Mouse (Mus musculus) heart, embryonic 13.5 days (tissue): ENCODE results near the gene Cnot2. TPM values are rescaled to one million over a fixed set of nuclear protein-coding genes. Genes with fewer than 3 reads are reported as not detected.
"Not testable (repeated sequence)": the region's sequence is repeated elsewhere in the genome, so short reads cannot be mapped to it uniquely, and the experiment has no call there.

Experiments
- ATAC-seq: fragments of 200-750 bp; cut with Nextera tagmentation; 2 replicates; pipeline ENCODE4 v1.8.0; 2017; ENCODE audit warnings: moderate TSS enrichment; ENCODE audit not compliant: insufficient number of reproducible peaks, low FRiP score, low TSS enrichment; ENCODE audit errors: extremely low read depth
- H3K27ac ChIP-seq: fragments of 300-500 bp; sonication (generic); replicated peaks from 2 replicates; pipeline ENCODE4 v1.5.1; 2015; ENCODE audit warnings: moderate library complexity, mild to moderate bottlenecking, inconsistent platforms
- H3K27me3 ChIP-seq: fragments of 300-500 bp; sonication (generic); replicated peaks from 2 replicates; pipeline ENCODE4 v1.6.1; 2015; ENCODE audit warnings: mild to moderate bottlenecking, inconsistent platforms
- H3K36me3 ChIP-seq: fragments of 300-500 bp; sonication (generic); 2 replicates; pipeline ENCODE4 v1.6.1; 2015; ENCODE audit warnings: mild to moderate bottlenecking, inconsistent platforms
- H3K4me1 ChIP-seq: fragments of 300-500 bp; sonication (generic); 2 replicates; pipeline ENCODE4 v1.6.1; 2015; ENCODE audit warnings: inconsistent platforms
- H3K4me2 ChIP-seq: fragments of 300-500 bp; sonication (generic); 2 replicates; pipeline ENCODE4 v1.6.1; 2015; ENCODE audit warnings: inconsistent platforms, mild to moderate bottlenecking, moderate library complexity
- H3K4me3 ChIP-seq: fragments of 300-500 bp; sonication (generic); 2 replicates; pipeline ENCODE4 v1.5.1; 2015; ENCODE audit warnings: moderate library complexity, mild to moderate bottlenecking, inconsistent platforms
- H3K9ac ChIP-seq: fragments of 300-500 bp; sonication (generic); 2 replicates; pipeline ENCODE4 v1.6.1; 2015; ENCODE audit warnings: inconsistent platforms, mild to moderate bottlenecking, moderate library complexity
- H3K9me3 ChIP-seq: fragments of 300-500 bp; sonication (generic); 2 replicates; pipeline ENCODE4 v1.6.1; 2016; ENCODE audit warnings: inconsistent platforms
- WGBS: fragments of 180-500 bp; shearing (Covaris S2); methylation state at CpG from one replicate; pipeline ENCODE4 v1.1.7; 2015; ENCODE audit warnings: mixed read lengths; 5-methylcytosine and 5-hydroxymethylcytosine counted together
- polyA plus RNA-seq: library from polyadenylated mRNA; unstranded; fragments of >200 nt; fragmentation: Nextera tagmentation; extraction: Ambion mirVana; gene quantifications from 2 replicates; pipeline ENCODE4 v1.2.1, GENCODE M21; 2015

The Cnot2 gene
- polyA plus RNA-seq, 1 experiment from 2014 or later, result 63.8 TPM

DNA sequence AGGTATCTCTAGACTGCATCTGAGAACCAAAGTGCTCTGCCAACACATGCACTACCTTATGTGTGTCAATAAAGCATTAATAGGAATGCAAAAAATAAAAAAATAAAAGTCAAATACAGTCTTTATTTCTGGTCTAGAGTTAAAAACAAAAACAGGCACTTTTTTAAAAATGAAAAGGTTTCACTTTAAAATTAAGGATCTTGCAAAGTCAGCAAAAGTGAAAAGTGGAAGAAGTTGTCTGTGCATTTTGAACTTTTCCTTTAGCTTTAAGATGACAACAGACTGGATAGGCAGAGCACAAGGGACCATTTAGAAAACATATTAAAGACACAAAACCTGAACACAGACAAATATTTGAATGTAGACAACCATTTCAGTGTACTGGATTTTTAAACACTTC, 1.8 kb downstream of the Cnot2 start:
- ATAC-seq, result no peak
- peaks cover 37% of the 10 kb centered on the region for H3K4me1 ChIP-seq
- H3K36me3 ChIP-seq, result peaks cover 5% of the 10 kb centered on the region
- H3K9ac ChIP-seq, result peak overlapping the region; percentile 13; the same call in 1 of the 2 replicates
- H3K4me2 ChIP-seq, result peak overlapping the region; percentile 83
- H3K9me3 ChIP-seq, result no peaks in the 10 kb centered on the region
- no peaks in the 10 kb centered on the region for H3K27me3 ChIP-seq
- H3K4me3 ChIP-seq, result peak overlapping the region; percentile 98
- no peak overlapping the region for H3K27ac ChIP-seq

DNA sequence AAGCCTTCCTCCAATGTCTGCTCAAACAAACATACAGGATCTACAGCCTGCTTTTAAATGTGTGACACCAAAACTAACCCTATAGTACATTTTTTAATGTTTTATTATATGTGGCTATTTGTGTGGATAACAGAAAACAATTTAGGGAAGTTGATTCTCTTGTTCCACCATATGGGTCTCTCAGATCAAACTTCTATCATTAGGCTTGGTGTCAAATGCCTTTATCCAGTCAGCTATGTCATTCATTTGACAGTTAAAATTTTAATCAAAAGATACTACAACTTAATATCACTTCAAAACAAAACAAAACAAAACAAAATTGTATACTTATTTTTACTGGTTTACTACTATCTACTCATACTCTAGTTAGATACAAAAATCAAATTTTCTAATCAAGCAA, 2.9 kb downstream of the Cnot2 start:
- Histone ChIP-seq H3K9ac (no peak overlapping the region), H3K27ac (no peak overlapping the region), H3K4me3 (no peak overlapping the region), H3K36me3 (no peaks in the 10 kb centered on the region), H3K9me3 (no peaks in the 10 kb centered on the region), H3K4me1 (peaks cover 38% of the 10 kb centered on the region), H3K27me3 (no peaks in the 10 kb centered on the region), H3K4me2 (no peak overlapping the region)
- ATAC-seq, result no peak

DNA sequence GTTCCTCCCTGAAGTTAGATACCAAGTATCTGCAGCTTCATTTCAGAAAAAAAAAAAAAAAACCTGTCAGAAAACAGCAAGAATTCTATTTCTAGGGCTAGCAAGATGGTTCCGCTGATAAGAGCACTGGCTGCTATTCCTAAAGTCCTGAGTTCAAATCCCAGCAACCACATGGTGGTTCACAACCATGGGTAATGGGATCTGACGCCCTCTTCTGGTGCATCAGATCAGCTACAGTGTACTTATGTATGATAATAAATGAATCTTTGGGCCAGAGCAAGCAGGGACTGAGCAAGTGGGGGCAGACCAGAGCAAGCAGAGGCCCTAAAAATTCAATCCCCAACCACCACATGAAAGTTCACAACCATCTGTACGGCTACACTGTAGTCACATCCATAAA, 4.1 kb downstream of the Cnot2 start:
- Histone ChIP-seq H3K9ac (no peak overlapping the region), H3K9me3 (no peaks in the 10 kb centered on the region), H3K4me1 (peaks cover 28% of the 10 kb centered on the region), H3K27me3 (no peaks in the 10 kb centered on the region), H3K27ac (no peak overlapping the region), H3K36me3 (no peaks in the 10 kb centered on the region), H3K4me2 (no peak overlapping the region), H3K4me3 (no peak overlapping the region)
- no peak for ATAC-seq
- WGBS, result 85% methylated on average over 3 of the region's 3 CpGs

DNA sequence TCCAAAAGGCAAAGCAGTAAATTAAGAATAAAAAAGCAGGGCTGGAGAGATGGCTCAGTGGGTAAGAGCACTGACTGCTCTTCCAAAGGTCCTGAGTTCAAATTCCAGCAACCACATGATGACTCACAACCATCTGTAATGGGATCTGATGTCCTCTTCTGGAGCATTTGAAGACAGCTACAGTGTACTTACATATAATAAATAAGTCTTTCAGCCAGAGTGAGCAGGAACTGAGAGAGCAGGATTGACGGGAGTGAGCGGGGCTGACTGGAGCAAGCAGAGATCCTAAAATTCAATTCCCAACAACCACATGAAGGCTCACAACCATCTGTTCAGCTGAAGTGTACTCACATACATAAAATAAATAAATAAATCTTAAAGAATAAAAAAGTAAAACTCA, 5.2 kb downstream of the Cnot2 start:
- WGBS, result 86% methylated on average over 2 of the region's 2 CpGs
- not testable (repeated sequence) for H3K27me3 ChIP-seq, H3K27ac ChIP-seq, ATAC-seq, H3K9ac ChIP-seq, H3K4me3 ChIP-seq, H3K4me2 ChIP-seq, H3K36me3 ChIP-seq, H3K9me3 ChIP-seq
- H3K4me1 ChIP-seq, result peaks cover 28% of the 10 kb centered on the region

DNA sequence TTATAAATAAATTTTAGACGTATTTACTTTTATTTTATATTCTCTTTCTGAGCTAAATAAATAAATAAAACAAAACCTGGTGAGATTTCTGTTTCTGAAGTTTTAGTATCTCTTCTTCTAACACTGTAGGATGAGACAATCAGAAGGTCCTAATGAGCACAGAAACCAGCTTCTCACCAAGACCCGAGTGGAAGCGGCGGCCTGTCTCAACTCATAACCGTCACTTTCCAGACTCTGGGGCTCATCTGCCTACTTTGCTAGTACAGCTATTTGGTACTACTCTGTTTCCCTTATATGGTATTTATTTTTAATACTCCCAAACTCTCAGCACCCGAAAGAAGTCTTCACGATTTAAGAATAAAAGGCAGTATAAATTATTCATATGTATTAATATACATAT, 10.8 kb downstream of the Cnot2 start:
- Histone ChIP-seq H3K9me3 (no peaks in the 10 kb centered on the region), H3K36me3 (no peaks in the 10 kb centered on the region), H3K9ac (no peak overlapping the region), H3K4me3 (no peak overlapping the region), H3K4me2 (no peak overlapping the region), H3K27ac (no peak overlapping the region), H3K27me3 (no peaks in the 10 kb centered on the region), H3K4me1 (peaks cover 23% of the 10 kb centered on the region)
- WGBS, result 81% methylated on average over 7 of the region's 7 CpGs
- ATAC-seq, result no peak

DNA sequence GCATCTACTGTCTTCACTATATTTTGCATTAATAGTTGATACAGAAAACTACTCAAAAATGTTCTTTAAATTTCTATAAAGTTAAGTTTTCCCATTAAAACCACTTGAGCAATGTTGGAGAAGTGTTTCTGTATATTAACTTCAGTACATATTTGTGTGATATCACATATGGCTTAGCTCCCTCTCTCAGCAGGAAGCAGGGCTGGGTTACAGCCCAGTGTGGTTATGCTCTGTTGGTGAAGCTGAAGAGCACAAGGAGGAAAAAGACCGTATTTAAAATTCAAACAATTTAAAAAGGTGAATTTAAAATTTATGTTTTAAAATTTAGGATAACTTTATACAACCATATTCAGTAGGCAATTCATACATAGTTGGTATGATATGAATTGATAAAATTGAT, 12.8 kb downstream of the Cnot2 start:
- no peaks in the 10 kb centered on the region for H3K9me3 ChIP-seq
- H3K27ac ChIP-seq, result no peak overlapping the region
- no peak overlapping the region for H3K4me3 ChIP-seq
- 84% methylated on average over 1 of the region's 1 CpGs for WGBS
- no peak for ATAC-seq
- H3K9ac ChIP-seq, result no peak overlapping the region
- peaks cover 26% of the 10 kb centered on the region for H3K4me1 ChIP-seq
- no peaks in the 10 kb centered on the region for H3K36me3 ChIP-seq
- no peaks in the 10 kb centered on the region for H3K27me3 ChIP-seq
- H3K4me2 ChIP-seq, result no peak overlapping the region

DNA sequence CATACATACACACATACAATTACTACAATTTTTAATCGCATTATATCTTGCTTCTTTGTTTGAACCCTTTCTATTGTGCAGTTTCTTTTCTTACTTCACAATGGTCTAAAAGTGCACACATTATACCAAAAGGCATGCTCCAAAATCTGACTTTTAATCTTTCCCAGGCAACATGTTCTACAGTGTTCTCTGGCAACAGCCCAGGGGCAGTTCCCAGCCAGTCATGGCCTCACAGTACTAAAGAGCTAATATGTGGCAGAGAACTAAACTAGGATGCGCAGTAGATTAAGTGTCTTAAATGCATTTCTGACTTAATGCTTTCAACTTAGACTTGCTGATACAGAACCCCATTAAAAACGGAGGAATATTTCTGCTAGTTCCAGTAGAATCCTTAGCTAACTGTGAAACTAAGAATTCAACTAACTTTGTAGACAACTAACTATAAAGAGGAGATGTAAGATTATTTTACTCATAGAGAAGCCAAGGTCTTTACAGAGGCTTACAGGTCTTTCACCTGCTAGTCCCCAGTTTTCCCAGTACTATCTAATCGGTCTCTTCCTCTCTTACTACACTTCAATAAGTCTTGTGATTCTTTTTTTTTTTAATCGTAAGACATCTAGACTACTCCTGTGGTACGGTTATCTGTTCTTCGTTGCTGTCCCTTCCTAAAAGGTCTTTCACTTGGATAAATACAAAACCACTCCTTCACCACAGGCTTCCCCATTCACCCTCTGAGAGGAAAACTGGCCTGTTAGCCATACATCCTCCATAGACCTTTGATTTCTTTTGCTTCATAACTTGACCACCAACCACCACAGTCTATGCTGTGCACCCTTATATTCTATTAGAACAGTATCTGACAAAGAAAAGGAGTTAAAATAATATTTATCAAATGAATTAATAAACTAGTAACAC, 13.6 kb downstream of the Cnot2 start:
- no peak for ATAC-seq
- Histone ChIP-seq H3K4me3 (no peak overlapping the region), H3K9ac (no peak overlapping the region), H3K27ac (no peak overlapping the region), H3K9me3 (no peaks in the 10 kb centered on the region), H3K36me3 (no peaks in the 10 kb centered on the region), H3K4me2 (no peak overlapping the region), H3K4me1 (peaks cover 34% of the 10 kb centered on the region), H3K27me3 (no peaks in the 10 kb centered on the region)
- 77% methylated on average over 7 of the region's 7 CpGs for WGBS

DNA sequence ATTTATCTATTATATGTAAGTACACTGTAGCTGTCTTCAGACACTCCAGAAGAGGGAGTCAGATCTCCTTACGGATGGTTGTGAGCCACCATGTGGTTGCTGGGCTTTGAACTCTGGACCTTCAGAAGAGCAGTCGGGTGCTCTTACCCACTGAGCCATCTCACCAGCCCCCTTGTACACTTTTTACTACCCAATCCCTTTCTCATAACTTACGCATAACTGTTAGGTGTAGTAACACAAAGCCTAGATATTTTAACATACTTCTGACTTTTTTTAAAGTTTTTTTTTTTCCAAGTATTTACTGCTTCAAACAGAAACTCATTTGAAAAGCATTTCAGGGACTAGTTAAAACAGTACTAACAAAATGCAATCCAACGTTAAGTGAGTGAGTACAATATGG, 14.8 kb downstream of the Cnot2 start:
- not testable (repeated sequence) for H3K4me2 ChIP-seq, H3K27me3 ChIP-seq, H3K36me3 ChIP-seq, ATAC-seq, H3K27ac ChIP-seq, H3K4me3 ChIP-seq, H3K9ac ChIP-seq, H3K9me3 ChIP-seq
- H3K4me1 ChIP-seq, result peaks cover 42% of the 10 kb centered on the region
- 83% methylated on average over 4 of the region's 4 CpGs for WGBS

DNA sequence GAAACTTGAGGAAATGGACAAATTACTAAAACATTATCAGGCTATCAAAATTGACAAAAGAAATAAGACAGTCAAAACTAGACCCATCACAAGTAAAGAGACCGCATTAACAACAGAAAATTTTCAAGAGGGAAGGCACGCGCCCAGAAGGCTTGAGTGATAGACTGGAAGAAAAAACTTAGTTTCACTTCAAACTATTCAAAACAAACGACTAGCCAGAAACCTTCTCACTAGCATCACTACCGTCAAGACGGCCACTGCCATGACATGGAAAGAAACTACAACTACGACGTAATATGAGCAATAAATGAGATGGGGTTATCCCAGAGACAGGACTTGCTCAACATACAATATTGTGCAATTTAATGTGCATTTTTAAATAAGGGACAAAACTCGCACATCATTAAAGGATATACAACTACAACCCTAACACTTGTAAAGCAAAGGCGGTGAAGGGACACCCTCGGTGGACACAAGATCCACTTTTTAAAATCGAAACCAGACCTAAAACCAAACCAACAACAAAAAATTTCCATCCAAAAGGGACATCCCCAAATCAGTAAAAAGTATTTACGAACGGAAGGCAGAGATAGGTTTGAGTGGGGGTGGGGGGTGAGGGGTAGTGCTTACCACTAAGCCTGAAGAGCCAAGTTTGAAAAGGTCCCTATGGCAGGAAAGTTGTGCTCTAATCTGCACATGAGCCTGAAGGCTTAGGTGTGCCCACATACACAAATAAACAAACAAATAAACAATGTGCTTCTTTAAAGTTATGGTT, 16.3 kb downstream of the Cnot2 start:
- no peaks in the 10 kb centered on the region for H3K27me3 ChIP-seq
- no peak overlapping the region for H3K27ac ChIP-seq
- no peaks in the 10 kb centered on the region for H3K9me3 ChIP-seq
- H3K4me1 ChIP-seq, result peaks cover 48% of the 10 kb centered on the region
- no peak overlapping the region for H3K9ac ChIP-seq
- WGBS, result 89% methylated on average over 14 of the region's 14 CpGs
- no peak overlapping the region for H3K4me2 ChIP-seq
- H3K36me3 ChIP-seq, result no peaks in the 10 kb centered on the region
- no peak for ATAC-seq
- no peak overlapping the region for H3K4me3 ChIP-seq

DNA sequence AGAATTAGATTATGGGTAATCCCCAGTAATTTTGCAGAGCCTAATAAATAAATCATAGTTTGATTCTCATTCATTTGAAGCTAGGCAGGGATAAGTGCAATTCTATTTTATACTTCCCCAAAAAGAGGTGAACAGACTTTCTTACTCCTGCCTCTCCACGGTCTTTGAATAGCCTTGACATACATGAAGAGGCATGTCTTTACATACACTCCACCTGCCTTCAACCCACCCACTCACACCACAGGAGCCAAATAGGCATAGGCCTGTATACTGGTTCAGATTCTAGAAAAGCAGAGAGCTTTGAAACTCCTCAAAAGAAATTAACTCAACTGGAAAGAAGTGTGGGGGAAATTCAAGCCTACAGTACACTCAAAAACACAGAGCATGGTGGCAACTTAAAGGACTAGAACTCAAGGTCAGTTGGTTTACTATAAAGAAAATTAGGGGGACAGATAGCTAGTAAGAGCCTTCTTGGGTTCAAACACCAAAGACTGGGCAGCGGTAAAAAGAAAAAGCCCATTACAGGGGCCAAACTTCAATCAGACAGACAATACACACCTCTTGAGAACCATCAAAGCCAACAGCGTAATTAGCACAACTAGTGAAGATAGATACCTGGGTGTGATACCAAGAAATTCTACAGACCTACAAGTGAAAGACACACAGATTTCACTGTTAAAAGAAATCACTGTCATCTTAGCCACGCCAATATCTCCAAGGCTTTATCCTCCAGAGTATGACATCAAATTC, 18.4 kb downstream of the Cnot2 start:
- Histone ChIP-seq H3K4me1 (peaks cover 49% of the 10 kb centered on the region), H3K9me3 (no peaks in the 10 kb centered on the region), H3K36me3 (no peaks in the 10 kb centered on the region), H3K9ac (no peak overlapping the region), H3K27ac (no peak overlapping the region), H3K4me3 (no peak overlapping the region), H3K4me2 (no peak overlapping the region), H3K27me3 (no peaks in the 10 kb centered on the region)
- WGBS, result 70% methylated on average over 4 of the region's 4 CpGs
- ATAC-seq, result no peak

DNA sequence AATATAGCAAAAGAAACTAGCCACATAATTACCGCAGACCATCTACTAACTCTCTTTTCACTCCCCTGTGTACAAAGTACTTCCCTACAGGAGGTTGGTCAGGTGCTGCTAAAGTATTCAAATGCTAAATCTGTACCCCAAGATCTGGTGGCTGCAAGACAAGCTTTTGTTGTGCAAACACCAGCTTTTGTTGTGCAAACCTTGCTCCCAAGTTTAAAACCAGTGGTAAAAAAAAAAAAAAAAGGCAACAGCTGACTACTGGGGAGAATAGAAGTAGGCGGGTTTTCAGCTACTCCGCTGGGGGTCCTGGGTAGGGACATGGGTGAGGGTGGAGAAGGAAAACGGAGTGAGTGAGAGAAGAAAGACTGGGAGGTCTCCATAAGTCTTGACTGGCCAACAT, 19.1 kb downstream of the Cnot2 start:
- Histone ChIP-seq H3K27me3 (no peaks in the 10 kb centered on the region), H3K4me1 (peaks cover 48% of the 10 kb centered on the region), H3K9ac (no peak overlapping the region), H3K9me3 (no peaks in the 10 kb centered on the region), H3K36me3 (peaks cover 5% of the 10 kb centered on the region; the same call in 1 of the 2 replicates), H3K27ac (no peak overlapping the region), H3K4me3 (no peak overlapping the region), H3K4me2 (no peak overlapping the region)
- whole genome bisulfite sequencing, result 54% methylated on average over 4 of the region's 4 CpGs
- no peak for ATAC-seq
